13 mouse cellular contexts compared by ENCODE assay signal in the genomic region with DNA sequence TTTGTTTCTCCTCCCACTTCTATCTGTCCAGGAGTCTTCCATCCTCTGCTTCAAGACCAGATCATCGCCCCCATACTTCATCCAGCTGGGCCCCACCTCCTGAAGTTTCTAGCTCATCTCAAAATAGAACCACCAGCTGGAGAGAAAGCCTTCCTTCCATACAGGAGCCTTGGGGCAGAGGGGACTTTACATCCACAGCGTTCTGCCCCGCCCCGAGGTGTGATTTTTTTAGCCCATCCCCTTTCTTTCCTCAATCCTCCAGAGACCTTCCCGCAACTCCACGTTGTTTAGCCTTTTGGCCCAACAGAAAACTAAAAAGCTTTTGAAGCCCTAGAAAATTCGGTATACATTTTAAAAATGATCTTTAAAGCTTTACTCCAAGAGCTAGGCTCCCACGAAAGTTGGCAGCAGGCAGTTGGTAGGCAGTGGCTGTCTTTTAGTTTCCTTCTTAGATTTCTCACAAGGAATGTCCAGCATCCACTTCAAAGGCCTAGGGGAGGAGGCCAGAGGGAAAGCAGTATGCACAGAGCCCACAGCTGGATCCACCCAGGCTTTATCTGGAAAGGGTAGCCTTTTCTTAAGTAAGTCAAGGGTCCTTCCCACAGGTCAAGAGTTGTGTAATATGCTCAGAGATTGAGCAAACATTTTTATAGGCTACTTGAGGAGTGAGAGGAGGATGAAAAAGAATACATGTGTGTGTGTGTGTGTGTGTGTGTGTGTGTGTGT. TPM values are rescaled to one million over a fixed set of nuclear protein-coding genes. Genes with fewer than 3 reads are reported as not detected.
DNase-seq lines count a peak whose midpoint lies in the region; TF ChIP-seq lines count a peak whose summit lies in the region.
"Had no signal": no experiment of that assay in that cellular context is flagged by ENCODE, and none has a peak within 500 bp of the region (broad histone marks: within the 10 kb centered on the region; RNA-seq: fewer than 3 reads in every experiment).

No protein-coding gene starts in this region.

- TF ChIP-seq CTCF in C2C12 (IDR thresholded peaks at IDR 0.05; ENCODE audit: control insufficient read depth, insufficient read depth, insufficient read length) = no peak

- H3K79me3 ChIP-seq in C2C12 (ENCODE audit: low read depth) = no peaks in the 10 kb centered on the region

- H3K79me2 ChIP-seq in C2C12 (ENCODE audit: control insufficient read depth, insufficient read depth) = no peaks in the 10 kb centered on the region

- H3ac ChIP-seq in C2C12 (ENCODE audit: control insufficient read depth, insufficient read length, low read depth) = no peak overlapping the region

- H3K27me3 ChIP-seq in C2C12 (ENCODE audit: control insufficient read depth, insufficient read depth, insufficient read length) = no peaks in the 10 kb centered on the region
- H3K27me3 ChIP-seq: forebrain, embryonic 15.5 days; megakaryocyte, embryonic 14.5 days; Patski had no signal

- DNase-seq in heart, adult 11 months = peak; percentile 78
- no peak for DNase-seq in heart, adult 9 months (ENCODE audit: low spot score in 2 of 2)
- peak; percentile 54 to 77 for DNase-seq in frontal cortex, postnatal 36 days (ENCODE audit: low spot score in 2 of 2)
- DNase-seq in lung, postnatal 36 days = peak; percentile 84
- no peak for DNase-seq in cerebellum, postnatal 10 days
- DNase-seq in neural tube, embryonic 10.5 days (ENCODE audit: extremely low spot score, low spot score) = no peak
- DNase-seq in natural killer cell, adult 2 months (ENCODE audit: low spot score in 2 of 2) = no peak
- DNase-seq: cerebellum, adult 9-10 months; spleen, adult 18-20 months had no signal

- H3K36me3 ChIP-seq in C2C12 (ENCODE audit: control insufficient read depth, insufficient read depth) = no peaks in the 10 kb centered on the region
- H3K36me3 ChIP-seq: forebrain, embryonic 15.5 days had no signal

- H3K4me3 ChIP-seq in C2C12 (ENCODE audit: insufficient read depth, poor library complexity, severe bottlenecking) = no peak overlapping the region
- H3K4me3 ChIP-seq: forebrain, embryonic 15.5 days; megakaryocyte, embryonic 14.5 days had no signal

TF ChIP-seq in C2C12, 6 proteins besides CTCF, POLR2A, EP300 and RAD21:
- TF ChIP-seq CEBPB (IDR thresholded peaks at IDR 0.05; ENCODE audit: low read depth) (peak; percentile 67), FOSL1 (IDR thresholded peaks at IDR 0.05; ENCODE audit: insufficient read depth, low read length, poor library complexity, severe bottlenecking) (no peak)
TF ChIP-seq in C2C12: peak in this region for 1.

RNA-seq across cellular contexts. Expression of a gene that starts 20.1 kb away (rescaled TPM):
- polyA plus RNA-seq in C2C12 (2012; fragmentation: generic; extraction: Trizol) = 143 TPM

Comparison
In these comparisons a context has a peak if more than half of its experiments do, and no peak if none do; other contexts are left out.
1. DNase-seq: peak in heart, adult 11 months (single experiment), frontal cortex, postnatal 36 days (2 of 2) and lung, postnatal 36 days (single experiment); none in heart, adult 9 months (0 of 2), cerebellum, postnatal 10 days (0 of 2), neural tube, embryonic 10.5 days (single experiment) and natural killer cell, adult 2 months (0 of 2).